Mouse (Mus musculus) right cerebral cortex, postnatal 10 days (tissue): ENCODE data around the gene Robo4.

Experiments
- DNase-seq, 2 experiments: peaks; one replicate each; pipeline ENCODE4 v3.0.0; 2021; ENCODE audit warnings: low spot score in 2 of 2

The Robo4 gene

DNA sequence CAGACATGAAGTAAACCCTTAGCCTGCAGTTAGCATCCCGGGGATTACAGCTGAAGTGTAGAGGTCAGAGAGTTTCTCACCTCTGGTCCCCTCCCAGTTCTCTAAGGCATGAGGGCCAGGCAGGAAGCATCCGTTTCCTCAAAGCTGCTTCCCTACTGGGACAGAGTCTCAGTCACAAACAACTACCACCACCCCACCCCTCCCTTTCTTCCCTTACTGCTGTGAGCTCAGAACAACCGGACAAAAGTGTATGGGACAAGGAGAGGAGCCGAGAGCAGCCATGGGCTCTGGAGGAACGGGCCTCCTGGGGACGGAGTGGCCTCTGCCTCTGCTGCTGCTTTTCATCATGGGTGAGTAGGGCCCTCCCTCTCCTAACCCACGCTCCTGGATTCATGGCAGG, at the start of gene Robo4:
Gene Robo4, plus strand, starts transcription at position 96 of the 400 bp plus-strand sequence.
- no peak for DNase-seq

DNA sequence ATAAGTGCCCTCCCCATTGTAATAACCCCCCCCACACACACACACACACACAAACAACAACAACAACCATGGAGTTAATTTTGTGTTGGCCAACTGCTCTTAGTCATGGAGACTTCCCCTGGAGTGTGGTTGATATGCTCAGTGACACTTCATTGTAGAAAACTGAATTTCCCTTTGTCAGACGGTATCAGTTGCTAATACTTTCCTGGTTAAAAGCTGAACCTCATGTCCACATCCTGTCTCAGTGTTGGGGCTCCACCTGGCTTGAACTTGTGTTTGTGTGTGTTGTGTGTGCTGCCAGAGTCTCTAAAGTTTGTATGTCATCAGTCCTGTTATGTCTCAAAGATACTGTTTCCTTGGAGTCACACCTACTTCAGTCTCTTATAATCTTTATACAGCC, 47.2 kb upstream of the Robo4 start:
- DNase-seq: no peak

DNA sequence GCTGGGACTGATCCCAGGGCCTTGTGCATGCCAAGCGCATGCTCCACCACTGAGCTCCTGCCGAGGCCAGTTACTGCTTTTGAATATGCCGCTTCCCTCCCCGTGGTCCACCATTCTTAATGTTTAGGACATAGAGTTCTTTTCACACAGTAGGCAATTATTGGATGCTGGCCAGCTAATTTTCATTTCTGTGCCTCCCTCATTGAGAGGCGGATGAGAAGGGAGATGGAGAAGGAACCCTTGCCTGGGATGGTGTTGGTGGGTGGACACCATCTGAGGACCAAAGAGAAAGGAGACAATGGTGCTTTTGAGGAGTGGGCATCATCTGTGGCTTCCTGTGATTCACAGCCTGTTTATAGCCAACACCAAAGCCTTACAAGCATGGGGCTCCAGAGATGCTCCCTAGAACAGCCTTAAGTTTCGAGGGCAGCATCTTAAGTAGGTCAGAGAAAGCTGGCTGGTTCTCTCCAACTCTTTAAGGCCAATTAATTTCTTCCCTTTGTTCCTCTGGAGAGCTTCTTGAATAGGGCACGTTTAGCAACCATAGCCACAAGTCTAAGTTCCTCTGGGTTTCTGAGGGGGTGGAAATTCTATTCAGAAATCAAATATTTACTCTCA, 42.9 kb upstream of the Robo4 start:
- peak; percentile 71 to 81 for DNase-seq

DNA sequence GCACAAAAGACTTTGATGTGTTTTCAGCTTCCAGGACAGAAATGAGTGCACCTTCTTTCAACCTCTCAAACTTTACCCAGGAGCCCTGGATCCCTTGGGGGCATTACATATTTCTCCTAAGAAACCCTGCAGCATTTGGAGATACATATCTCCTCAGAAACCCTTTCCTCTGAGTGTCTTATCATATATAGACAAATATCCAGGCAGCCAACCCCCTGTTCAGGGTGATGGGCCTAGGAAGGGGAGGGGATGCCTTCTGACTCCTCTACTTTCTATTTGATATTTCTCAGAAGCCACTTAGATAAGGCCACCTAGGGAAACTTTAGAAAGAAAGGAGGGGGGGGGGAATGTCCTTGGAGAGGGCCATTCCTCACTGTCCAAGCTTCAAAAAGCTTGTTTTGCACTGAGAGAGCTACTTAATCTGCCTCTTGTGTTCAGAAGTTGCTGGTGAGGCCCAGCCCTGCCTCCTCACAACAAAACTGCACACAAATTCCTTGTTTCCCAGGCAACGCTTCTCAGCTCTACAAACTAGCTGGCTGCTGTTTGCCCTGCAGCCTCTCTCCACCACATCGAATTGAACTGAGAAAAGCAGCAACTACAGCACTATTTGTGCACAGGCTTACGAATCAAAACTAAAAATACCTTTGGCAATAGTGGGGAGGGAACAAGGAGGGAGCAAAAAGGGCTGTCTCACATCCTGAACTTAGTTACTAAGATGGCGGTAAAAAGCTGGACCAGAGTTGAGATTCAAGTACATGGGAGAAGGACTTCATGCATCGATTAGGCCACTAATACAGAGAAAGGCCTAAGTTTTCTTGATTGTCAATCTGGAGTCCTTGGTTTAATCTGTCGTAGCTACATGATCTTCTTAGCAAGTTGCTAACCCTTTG, 42.1 kb upstream of the Robo4 start:
- peak; percentile 81 to 91 for DNase-seq

DNA sequence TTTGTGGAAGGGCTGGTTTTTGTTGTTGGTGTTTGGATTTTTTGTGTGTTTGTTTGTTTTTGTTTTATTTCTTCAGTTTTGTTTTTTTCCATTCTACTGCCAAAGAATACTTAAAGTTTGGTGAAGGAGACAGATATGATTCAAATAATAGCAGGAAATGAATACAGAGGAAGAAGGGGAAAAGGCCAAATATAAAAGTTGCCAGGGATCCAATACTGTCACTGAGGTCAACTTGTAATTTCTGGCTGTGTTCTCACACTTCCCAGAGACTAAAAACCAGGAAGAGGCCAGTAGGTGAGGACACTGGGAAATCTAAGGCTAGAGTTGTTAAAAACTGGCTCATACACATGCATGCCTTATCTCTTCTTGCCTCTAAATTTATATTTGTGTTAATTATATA, 39.6 kb upstream of the Robo4 start:
- no peak for DNase-seq

DNA sequence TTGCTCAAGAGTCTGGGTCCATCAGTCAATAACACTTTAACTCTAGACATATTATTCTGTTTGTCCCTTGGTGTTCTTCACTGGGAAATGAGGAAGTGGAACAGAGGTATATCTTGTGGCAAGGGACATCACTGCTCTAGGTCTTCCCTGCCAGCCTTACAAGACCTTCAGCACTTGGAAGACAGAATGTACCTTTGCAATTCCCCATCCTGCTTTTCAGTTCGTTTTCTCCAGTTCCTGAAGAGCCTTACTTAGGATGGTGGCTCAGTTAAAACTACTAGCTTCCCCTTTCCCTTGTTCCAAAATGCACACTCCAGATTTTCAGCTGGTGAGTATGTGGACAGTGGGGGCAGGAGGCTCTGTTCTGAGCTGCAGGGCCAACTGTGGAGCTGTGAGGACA, 38.8 kb upstream of the Robo4 start:
- no peak for DNase-seq

DNA sequence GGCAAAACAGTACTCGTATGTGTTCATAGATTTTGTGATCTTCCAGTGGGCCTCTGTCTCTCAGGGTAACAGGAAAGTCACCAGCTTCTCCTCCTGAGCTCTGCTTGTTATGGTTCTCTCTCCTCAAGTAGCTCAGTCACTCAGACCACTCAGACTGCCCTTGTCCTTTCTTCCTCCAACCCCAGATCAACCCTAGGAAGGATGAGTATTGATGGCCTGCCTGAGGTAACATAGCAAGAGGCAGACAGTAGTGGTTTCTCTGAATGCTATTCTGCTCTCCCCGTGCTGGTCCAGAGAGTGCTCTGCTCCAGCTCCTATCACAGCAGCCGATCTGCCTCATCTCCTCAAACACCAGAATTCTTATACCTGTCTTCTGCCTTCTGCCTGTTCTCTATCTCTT, 38.1 kb upstream of the Robo4 start:
- no peak for DNase-seq

DNA sequence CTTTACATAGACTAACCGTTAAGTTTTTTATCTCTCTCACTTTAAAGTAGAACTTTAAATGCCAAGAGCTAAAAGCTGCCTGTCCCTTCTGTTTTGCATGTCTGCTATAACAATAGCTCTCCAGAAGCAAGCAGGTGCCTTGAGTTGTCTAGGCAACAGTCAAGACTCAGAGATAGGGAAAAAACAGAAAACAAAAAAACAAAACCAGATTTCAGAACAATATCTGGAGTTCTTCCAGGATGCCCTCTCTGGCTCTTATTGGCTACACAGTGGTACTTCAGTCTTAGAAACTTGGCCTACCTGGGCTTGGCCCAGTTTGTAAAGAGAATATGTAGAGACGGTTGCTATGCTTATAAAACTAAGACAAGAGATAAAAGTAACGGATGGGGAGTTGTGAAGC, 37.3 kb upstream of the Robo4 start:
- no peak for DNase-seq

DNA sequence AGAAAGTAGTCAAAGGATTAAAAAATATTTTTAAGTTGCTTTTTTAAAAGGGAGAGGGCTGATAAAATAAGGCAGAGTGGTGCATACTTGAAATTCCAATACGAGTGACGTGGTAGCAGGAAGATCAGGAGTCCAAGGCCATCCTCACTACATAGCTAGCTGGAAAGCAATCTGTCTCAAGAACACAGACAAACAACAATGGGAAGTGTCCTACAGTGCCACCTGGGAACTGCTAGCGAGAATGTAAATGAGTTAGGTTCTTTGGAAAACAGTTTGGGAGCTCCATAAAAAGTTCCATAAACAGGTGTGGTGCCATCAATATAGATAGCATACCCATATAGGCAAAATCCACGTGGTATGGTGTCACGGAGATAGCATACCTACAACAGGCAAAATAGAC, 36.0 kb upstream of the Robo4 start:
- DNase-seq: no peak

DNA sequence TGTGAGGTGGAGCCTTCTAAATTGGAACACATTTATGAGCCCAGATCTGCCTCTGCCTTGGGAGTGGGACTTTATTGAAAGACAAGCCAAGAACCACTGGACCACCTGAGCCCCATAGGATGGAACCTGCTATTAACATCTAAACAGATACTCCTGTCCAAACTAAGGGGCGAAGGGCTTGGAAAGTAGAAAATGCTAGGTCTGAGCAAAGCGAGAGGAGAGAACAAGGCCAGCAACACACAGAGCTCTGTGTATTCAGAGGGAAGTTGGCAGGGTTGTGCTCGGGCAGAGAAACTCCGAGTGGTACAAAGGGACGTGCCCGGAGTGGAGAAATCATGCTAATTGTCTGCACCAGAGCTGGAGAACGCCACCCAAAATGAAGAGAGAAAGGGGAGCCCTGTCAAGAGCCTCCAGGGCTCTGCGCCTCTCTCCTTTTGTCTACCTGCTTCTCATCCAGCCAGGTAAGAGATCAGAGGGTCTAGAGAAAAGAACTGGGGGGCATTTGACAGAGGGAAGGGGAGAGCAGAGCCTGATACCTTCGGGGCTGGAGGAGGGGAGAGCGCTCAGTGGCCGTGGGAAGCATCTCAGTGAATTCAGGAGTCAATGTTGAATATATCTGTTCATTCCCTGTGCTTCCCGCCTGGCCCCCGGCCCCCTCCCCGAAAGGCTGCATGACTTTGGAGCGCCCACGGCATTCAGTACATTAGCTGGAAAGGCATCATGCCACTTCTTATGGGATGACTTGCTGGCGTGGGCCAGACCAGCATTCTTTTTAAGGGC, 34.2 kb upstream of the Robo4 start, which contains the start of gene Hepacam:
Gene Hepacam, plus strand, starts transcription at position 51 of the 780 bp plus-strand sequence.
- DNase-seq: peak; percentile 76 to 83

DNA sequence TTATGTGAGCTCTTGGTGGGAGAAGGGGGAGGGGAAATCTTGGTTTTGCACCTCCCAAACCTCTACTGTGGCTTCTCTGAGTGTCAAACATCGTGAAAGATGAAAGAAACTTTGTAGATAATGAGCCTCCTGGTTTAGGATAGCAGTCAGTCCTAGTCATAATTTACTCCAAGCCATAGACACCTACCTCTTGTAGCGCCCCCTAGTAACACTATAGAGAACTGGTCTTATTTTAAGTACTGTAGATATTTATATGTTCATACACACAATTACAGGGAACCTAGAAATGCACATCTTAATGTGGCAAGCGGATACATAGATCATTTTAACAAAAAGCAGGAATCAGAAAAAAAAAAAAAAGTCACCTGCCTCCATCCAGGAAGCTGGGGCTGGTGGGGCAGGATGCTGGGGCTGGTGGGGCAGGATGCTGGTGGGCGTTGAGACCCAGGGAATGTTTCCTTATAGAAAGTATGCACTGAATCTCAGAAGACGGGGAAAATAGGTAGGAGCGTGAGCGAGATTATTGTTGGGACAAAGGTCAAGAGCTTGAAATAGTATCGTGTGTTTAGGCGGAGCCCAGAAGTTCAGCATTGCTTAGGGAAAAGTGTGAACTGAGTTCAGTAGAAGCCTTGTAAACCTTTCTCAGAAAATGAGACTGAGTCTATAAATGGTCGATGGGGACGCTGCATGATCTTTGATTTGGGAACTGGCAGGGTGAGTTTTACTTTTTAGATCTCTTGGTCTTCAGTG, 33.4 kb upstream of the Robo4 start:
- DNase-seq: no peak

DNA sequence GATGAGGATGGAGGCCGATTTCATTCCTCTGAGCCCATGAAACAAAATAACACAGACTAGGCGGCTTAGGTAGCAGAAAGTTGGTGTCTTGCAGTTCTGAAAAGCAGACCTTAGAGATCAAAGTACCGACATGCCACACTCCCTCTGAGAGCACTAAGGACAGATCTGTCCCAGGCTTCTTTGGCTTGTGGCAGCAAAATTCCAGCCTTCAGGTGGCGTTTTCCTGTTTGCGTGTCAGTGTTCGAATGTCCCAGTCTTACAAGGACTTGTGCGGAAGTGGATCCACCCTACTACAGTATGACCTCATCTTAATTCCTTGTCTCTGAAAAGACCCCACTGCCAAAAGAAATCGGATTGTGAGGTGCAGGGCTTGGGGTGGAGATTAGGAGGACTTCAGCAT, 32.8 kb upstream of the Robo4 start:
- DNase-seq: no peak

DNA sequence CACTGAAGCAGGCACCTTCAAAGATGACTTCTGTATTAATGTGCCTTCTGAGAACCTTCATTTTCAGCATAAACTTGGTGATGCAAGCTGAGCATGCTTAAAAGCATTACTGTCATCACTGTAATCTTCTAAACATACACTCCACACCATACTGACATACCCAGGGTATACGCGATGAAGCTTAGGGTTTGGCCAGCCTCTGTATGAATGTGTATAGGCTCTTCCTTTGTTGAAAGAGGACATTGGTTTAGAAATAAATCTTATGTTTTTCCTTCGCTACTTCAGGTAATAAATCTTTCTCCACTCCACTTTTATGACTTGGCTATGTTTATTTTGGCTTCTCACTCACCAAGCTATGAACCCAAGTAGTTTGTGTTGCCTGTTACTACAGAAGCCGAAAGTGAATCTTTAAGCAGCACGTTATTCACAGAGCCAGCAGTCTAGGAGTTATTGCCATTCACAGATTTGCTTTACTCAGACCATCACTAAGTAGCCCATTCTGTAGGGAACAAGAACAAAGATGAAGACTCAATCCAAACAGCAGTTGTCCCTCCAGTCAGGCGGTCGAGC, 30.4 kb upstream of the Robo4 start:
- no peak for DNase-seq

DNA sequence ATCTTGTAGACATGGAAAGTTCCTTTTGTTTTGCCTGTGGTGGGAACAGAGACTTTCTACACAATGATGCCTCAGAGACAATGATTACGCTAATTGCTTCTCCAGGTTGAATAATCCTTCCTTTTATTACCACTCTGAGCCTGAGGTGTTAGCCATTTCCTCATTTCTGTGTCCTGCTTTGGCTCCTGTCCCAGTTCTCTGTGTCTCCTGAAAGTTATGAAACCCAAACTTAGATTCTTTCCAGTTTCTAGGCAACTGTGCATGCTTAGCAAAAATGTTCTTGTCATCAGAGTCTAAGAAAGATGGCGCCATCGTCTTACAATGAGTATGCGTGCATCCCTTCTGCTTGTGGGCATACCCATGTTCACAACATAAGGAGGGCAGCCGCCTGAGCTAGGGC, 26.0 kb upstream of the Robo4 start:
- DNase-seq: peak in 1 of 2 experiments; percentile 58

DNA sequence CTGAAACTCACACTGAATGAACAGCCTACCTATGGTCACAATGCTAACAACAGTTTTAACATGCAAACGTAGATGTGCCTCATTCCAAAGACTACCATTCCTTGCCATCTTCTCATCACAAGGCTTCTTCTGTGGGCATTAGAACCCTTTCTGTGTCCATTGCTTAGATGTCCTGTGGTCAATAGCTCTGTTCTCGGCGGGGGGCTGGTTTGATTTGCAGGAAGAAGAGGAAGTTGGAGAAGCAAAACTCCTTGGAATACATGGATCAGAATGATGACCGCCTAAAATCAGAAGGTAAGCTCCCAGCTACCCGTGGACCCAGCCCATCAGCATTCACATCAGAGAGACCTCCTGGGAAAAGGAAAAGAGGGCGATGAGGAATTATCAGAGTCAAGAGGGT, 18.5 kb upstream of the Robo4 start:
- no peak for DNase-seq

DNA sequence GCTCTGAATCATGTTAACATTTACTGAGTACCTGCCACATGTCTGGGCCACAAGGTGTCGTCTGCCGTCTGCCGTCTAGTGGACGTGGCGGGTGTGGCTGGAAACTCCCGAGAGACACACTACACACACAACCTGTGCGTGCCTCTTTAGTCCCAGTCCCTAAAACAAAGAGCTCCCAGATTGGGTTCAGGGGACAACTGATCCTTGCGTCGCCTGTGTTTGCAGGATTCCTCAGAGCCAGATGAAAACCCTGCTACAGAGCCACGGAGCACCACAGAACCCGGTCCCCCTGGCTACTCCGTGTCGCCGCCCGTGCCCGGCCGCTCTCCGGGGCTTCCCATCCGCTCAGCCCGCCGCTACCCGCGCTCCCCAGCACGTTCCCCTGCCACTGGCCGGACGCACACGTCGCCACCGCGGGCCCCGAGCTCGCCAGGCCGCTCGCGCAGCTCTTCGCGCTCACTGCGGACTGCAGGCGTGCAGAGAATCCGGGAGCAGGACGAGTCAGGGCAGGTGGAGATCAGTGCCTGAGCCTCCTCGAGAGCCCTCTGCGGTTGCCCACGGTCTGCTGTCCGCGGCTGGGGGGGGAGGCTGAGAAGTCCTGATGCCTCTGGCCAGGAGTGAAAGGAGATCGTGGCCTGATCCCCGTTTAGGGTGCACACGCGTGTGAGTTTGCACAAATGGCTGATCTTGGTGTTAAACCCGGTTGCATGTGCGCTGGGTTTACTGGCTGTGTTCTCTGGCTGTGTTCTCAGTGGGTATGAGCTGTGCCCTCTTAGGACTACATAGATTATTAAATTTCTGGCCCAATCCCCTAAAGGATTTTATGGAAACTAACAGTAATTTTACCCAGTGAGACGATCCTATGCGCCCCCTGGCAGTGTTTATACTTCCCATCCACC, 17.2 kb upstream of the Robo4 start:
- no peak for DNase-seq

DNA sequence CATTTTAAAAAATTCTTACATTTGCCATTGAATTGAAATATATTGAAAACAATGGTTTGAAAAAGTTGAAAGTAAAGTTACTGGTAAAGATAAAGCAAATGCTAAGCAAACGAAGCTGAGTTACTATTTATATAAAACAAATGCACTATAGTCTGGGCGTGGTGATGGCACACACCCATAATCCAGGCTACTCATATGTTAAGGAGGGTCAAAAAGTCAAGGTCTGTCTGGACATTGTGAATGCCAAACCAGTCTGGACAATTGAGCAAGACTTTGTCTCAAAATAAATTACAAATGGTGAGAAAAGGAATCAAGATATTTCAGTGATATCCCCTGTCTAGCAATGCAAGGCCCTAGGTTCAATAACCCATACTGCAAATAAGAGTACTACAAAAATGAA, 10.8 kb upstream of the Robo4 start:
- no peak for DNase-seq

DNA sequence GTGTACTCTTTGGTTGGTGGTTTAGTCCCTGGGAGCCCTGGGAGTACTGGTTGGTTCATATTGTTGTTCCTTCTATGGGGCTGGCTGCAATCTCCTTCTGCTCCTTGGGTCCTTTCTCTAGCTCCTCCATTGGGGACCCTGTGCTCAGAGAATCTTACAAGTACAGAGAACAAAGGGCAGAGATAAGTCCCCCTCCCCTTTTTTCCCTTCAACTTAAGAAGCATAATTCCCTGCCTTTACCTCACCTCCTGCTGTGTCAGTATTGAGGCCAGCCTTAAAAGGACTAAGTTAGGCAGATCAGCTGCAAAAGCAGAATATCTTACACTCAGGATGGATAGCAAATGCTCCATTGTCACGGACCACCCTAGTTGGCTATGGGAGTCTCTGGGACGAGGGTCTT, 9.6 kb upstream of the Robo4 start:
- DNase-seq: no peak

DNA sequence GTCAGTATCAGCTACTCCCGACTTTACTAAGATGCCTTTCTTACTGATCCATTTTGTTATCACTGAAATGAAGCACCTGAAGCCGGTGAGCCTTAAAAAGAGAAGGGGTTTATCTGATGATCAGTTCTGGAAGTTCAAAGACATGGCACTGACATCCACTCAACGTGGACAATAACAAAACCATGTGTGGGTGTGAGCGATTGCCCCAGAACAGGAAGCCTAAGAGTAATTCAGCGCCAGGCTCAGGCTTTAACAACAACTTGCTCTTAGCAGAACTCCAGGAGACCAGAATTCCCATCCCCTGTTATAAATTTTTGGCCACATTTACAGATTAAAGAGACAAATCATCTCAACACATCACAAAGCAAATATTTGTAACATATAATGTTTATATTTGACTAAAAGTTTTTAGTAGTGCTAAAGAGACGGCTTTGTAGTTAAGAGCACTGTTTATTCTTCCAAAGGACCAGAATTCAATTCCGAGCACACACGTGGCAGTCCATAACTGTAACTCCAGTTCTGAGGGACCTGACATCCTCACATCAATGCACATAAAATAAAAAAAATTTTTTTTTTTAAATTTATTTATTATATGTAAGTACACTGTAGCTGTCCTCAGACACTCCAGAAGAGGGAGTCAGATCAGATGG, 8.1 kb upstream of the Robo4 start:
- no peak for DNase-seq

DNA sequence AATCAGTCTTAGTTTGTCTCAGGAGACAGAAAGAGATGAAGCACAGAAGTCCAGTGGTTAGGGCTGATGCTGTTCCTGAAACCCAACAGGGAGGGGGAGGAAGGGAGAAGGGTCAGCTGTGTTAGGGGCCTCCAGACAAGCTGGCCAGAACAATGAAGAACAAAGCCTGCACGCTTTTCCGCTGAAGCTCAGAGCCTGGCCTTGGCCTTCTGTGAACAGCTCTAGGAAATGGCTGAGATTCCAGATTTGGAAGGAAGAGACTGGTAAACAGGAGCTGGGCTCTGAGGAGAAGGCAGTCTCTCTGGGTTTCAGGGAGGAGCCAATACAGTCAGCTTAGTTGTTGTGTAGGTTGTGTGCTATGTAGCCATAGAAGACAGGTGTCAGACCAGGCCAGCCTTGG, 1.1 kb upstream of the Robo4 start:
- no peak for DNase-seq
